In genomic region chr6:97250966-97251365, GRCm38 (mm10) we compare ENCODE assay signal across 8 mouse cellular contexts. TPM values are rescaled to one million over a fixed set of nuclear protein-coding genes. Genes with fewer than 3 reads are reported as not detected.
DNase-seq lines count a peak whose midpoint lies in the region; ATAC-seq lines count a peak whose summit lies in the region.

No protein-coding gene starts in this region.

- DNase-seq in testis, postnatal 10 days (ENCODE audit: low spot score): peak; percentile 49
- DNase-seq in testis, postnatal 14 days (ENCODE audit: low spot score): no peak
- peak; percentile 65 for DNase-seq in adrenal gland, adult 2 months
- peak; percentile 71 for DNase-seq in embryonic facial prominence, embryonic 11.5 days (ENCODE audit: low spot score)
- peak; percentile 23 for DNase-seq in heart, postnatal 25 days (ENCODE audit: low spot score)
- DNase-seq in left cerebral cortex, postnatal 14 days (ENCODE audit: low spot score in 2 of 2): peak; percentile 57 to 71
- DNase-seq in urinary bladder, postnatal 36 days (ENCODE audit: low spot score in 2 of 2): peak; percentile 58 to 59

- no peak overlapping the region for H3K9ac ChIP-seq in embryonic facial prominence, embryonic 11.5 days (replicated peaks; ENCODE audit: low read length)

- no peaks in the 10 kb centered on the region for H3K27me3 ChIP-seq in embryonic facial prominence, embryonic 11.5 days (ENCODE audit: control insufficient read depth, insufficient read depth, low read length)

- no peak overlapping the region for H3K27ac ChIP-seq in embryonic facial prominence, embryonic 11.5 days (replicated peaks; ENCODE audit: low read depth, low read length)

- no peaks in the 10 kb centered on the region for H3K36me3 ChIP-seq in embryonic facial prominence, embryonic 11.5 days (replicated peaks; ENCODE audit: control insufficient read depth, insufficient read depth, low read depth, low read length)

- intact Hi-C loops in heart, postnatal 25 days (cut with DNase I): loop anchor here (1.0 to 10.0 kb wide), 6 partner anchors 28 to 754 kb away; partner anchors contain the start of gene Arl6ip5
- intact Hi-C loops in left cerebral cortex, postnatal 14 days (cut with DNase I): no loop called here

- WGBS in embryonic facial prominence, embryonic 11.5 days: 48% methylated on average over 6 of the region's 6 CpGs

- ATAC-seq in embryonic facial prominence, embryonic 11.5 days (replicated peaks; ENCODE audit: insufficient number of reproducible peaks, low FRiP score, low TSS enrichment, low read depth): no peak
- peak; percentile 56; the same call in 1 of the 2 replicates for ATAC-seq in neutrophil, adult 5-6 weeks (ENCODE audit: extremely low read depth, insufficient number of reproducible peaks, low FRiP score, poor library complexity, severe bottlenecking)

- H3K4me1 ChIP-seq in embryonic facial prominence, embryonic 11.5 days (ENCODE audit: control insufficient read depth, insufficient read depth, low read length): no peaks in the 10 kb centered on the region

- H3K4me2 ChIP-seq in embryonic facial prominence, embryonic 11.5 days (ENCODE audit: low read depth, low read length): no peak overlapping the region

- no peaks in the 10 kb centered on the region for H3K9me3 ChIP-seq in embryonic facial prominence, embryonic 11.5 days (replicated peaks; ENCODE audit: control insufficient read depth, low read length)

- no peak overlapping the region for H3K4me3 ChIP-seq in embryonic facial prominence, embryonic 11.5 days (ENCODE audit: low read depth, low read length)

RNA-seq across cellular contexts. Expression of gene Lmod3, which starts 1.6 kb away (rescaled TPM):
- not detected for total RNA-seq in adrenal gland, adult 2 months (2021)
- polyA plus RNA-seq in adrenal gland, adult 2 months (2012; rRNA removed): not detected in 2 replicates
- polyA plus RNA-seq in embryonic facial prominence, embryonic 11.5 days (2014; fragmentation: Nextera tagmentation; extraction: Ambion mirVana): 0.49 and 0.58 TPM in 2 replicates
- 10 to 100 TPM; 62.9 to 66.5 TPM for total RNA-seq in heart, postnatal 25 days (2021)
- under 1 TPM; 0.38 to 0.42 TPM for total RNA-seq in left cerebral cortex, postnatal 14 days (2021)
- total RNA-seq in neutrophil, adult 5-6 weeks (2017): not detected in 2 replicates

RNA-seq across cellular contexts. Expression of gene Arl6ip5, which starts 40.5 kb away (rescaled TPM):
- total RNA-seq in adrenal gland, adult 2 months (2021): 100 to 1,000 TPM; 115 to 146 TPM
- polyA plus RNA-seq in adrenal gland, adult 2 months (2012; rRNA removed): 40.7 and 47.9 TPM in 2 replicates
- polyA plus RNA-seq in embryonic facial prominence, embryonic 11.5 days (2014; fragmentation: Nextera tagmentation; extraction: Ambion mirVana): 33.4 and 36.1 TPM in 2 replicates
- 100 to 1,000 TPM; 114 to 127 TPM for total RNA-seq in heart, postnatal 25 days (2021)
- total RNA-seq in left cerebral cortex, postnatal 14 days (2021): 100 to 1,000 TPM; 168 to 174 TPM
- total RNA-seq in neutrophil, adult 5-6 weeks (2017): 65.2 and 66.6 TPM in 2 replicates

RNA-seq across cellular contexts. Expression of gene Uba3, which starts 45.5 kb away (rescaled TPM):
- total RNA-seq in adrenal gland, adult 2 months (2021): 10 to 100 TPM; 60.0 to 66.6 TPM
- 3.4 and 3.7 TPM in 2 replicates for polyA plus RNA-seq in adrenal gland, adult 2 months (2012; rRNA removed)
- 102 and 112 TPM in 2 replicates for polyA plus RNA-seq in embryonic facial prominence, embryonic 11.5 days (2014; fragmentation: Nextera tagmentation; extraction: Ambion mirVana)
- total RNA-seq in heart, postnatal 25 days (2021): 10 to 100 TPM; 63.0 to 64.0 TPM
- total RNA-seq in left cerebral cortex, postnatal 14 days (2021): 10 to 100 TPM; 65.4 to 66.3 TPM
- 60.4 and 68.9 TPM in 2 replicates for total RNA-seq in neutrophil, adult 5-6 weeks (2017)

Comparison
In these comparisons a context has a peak if more than half of its experiments do, and no peak if none do; other contexts are left out.
1. RNA of gene Lmod3, which starts 1.6 kb away (total RNA-seq): 62.9 to 66.5 TPM in heart, postnatal 25 days; 0.38 to 0.42 TPM in left cerebral cortex, postnatal 14 days, not detected in adrenal gland, adult 2 months and not detected in neutrophil, adult 5-6 weeks; every median in the first group is over 10 times any median in the second.